Mouse (Mus musculus): Measurements from ENCODE around the gene Palm3. TPM values are rescaled to one million over a fixed set of nuclear protein-coding genes. Genes with fewer than 3 reads are reported as not detected.

The Palm3 gene
- total RNA-seq, 2 experiments from 2014 or later, result 2.7 to 2.9 TPM

GRCm38 (mm10) chr8:84021569-84021968, 298 bp downstream of the Palm3 start:
- no peak for DNase-seq (ENCODE audit: extremely low spot score in 1 of 2, low spot score in 1 of 2)

- DNase-seq (ENCODE audit: extremely low spot score in 1 of 2, low spot score in 1 of 2), result no peak
Measured at GRCm38 (mm10) chr8:84023085-84023484, 1.8 kb downstream of the Palm3 start.

- no peak for DNase-seq (ENCODE audit: extremely low spot score in 1 of 2, low spot score in 1 of 2)
Measured at GRCm38 (mm10) chr8:84023631-84024030, 2.4 kb downstream of the Palm3 start.

GRCm38 (mm10) chr8:84024171-84024570, 2.9 kb downstream of the Palm3 start:
- DNase-seq (ENCODE audit: extremely low spot score in 1 of 2, low spot score in 1 of 2), result peak in 1 of 2 experiments; percentile 63

GRCm38 (mm10) chr8:84025863-84026262, 4.6 kb downstream of the Palm3 start:
- no peak for DNase-seq (ENCODE audit: extremely low spot score in 1 of 2, low spot score in 1 of 2)

- no peak for DNase-seq (ENCODE audit: extremely low spot score in 1 of 2, low spot score in 1 of 2)
Measured at GRCm38 (mm10) chr8:84027449-84027848, 6.2 kb downstream of the Palm3 start.

- DNase-seq (ENCODE audit: extremely low spot score in 1 of 2, low spot score in 1 of 2), result no peak
Measured at GRCm38 (mm10) chr8:84029272-84029671, 8.0 kb downstream of the Palm3 start.

- no peak for DNase-seq (ENCODE audit: extremely low spot score in 1 of 2, low spot score in 1 of 2)
Measured at GRCm38 (mm10) chr8:84032777-84033176, 11.5 kb downstream of the Palm3 start.

- DNase-seq (ENCODE audit: extremely low spot score in 1 of 2, low spot score in 1 of 2), result no peak
Measured at GRCm38 (mm10) chr8:84038015-84038414, 16.7 kb downstream of the Palm3 start.

GRCm38 (mm10) chr8:84039050-84039449, 17.8 kb downstream of the Palm3 start:
- DNase-seq (ENCODE audit: extremely low spot score in 1 of 2, low spot score in 1 of 2), result peak; percentile 66 to 85

GRCm38 (mm10) chr8:84042066-84042947, 21.0 kb downstream of the Palm3 start, which contains the start of gene Il27ra:
TSS of gene Il27ra (minus strand) at chr8:84042589.
- DNase-seq (ENCODE audit: extremely low spot score in 1 of 2, low spot score in 1 of 2), result peak in 1 of 2 experiments; percentile 44

- no peak for DNase-seq (ENCODE audit: extremely low spot score in 1 of 2, low spot score in 1 of 2)
Measured at GRCm38 (mm10) chr8:84042948-84043342, 21.7 kb downstream of the Palm3 start.

- no peak for DNase-seq (ENCODE audit: extremely low spot score in 1 of 2, low spot score in 1 of 2)
Measured at GRCm38 (mm10) chr8:84044103-84044502, 22.8 kb downstream of the Palm3 start.

GRCm38 (mm10) chr8:84044900-84045299, 23.6 kb downstream of the Palm3 start, which contains the start of gene Rln3:
TSS of gene Rln3 (minus strand) at chr8:84045000.
- no peak for DNase-seq (ENCODE audit: extremely low spot score in 1 of 2, low spot score in 1 of 2)

- DNase-seq (ENCODE audit: extremely low spot score in 1 of 2, low spot score in 1 of 2), result no peak
Measured at GRCm38 (mm10) chr8:84046505-84046904, 25.2 kb downstream of the Palm3 start.

- DNase-seq (ENCODE audit: extremely low spot score in 1 of 2, low spot score in 1 of 2), result no peak
Measured at GRCm38 (mm10) chr8:84048171-84048570, 26.9 kb downstream of the Palm3 start.

GRCm38 (mm10) chr8:84052746-84053145, 31.5 kb downstream of the Palm3 start:
- DNase-seq (ENCODE audit: extremely low spot score in 1 of 2, low spot score in 1 of 2), result no peak

GRCm38 (mm10) chr8:84053229-84053628, 32.0 kb downstream of the Palm3 start:
- no peak for DNase-seq (ENCODE audit: extremely low spot score in 1 of 2, low spot score in 1 of 2)

GRCm38 (mm10) chr8:84057827-84058226, 36.6 kb downstream of the Palm3 start:
- no peak for DNase-seq (ENCODE audit: extremely low spot score in 1 of 2, low spot score in 1 of 2)

GRCm38 (mm10) chr8:84059226-84059625, 38.0 kb downstream of the Palm3 start:
- no peak for DNase-seq (ENCODE audit: extremely low spot score in 1 of 2, low spot score in 1 of 2)

GRCm38 (mm10) chr8:84060245-84060644, 39.0 kb downstream of the Palm3 start:
- no peak for DNase-seq (ENCODE audit: extremely low spot score in 1 of 2, low spot score in 1 of 2)

Measured in layer of hippocampus, postnatal 25 days (tissue).